Mouse (Mus musculus) bone marrow macrophage, adult 2 months (primary cell): ENCODE measurements around the gene Ppm1n.

Experiments
- CTCF ChIP-seq: IDR thresholded peaks from 2 replicates; pipeline ENCODE4 v1.5.1; 2012; ENCODE audit warnings: low read depth, mild to moderate bottlenecking, low read length, moderate library complexity
- POLR2A ChIP-seq: IDR thresholded peaks from 2 replicates; pipeline ENCODE4 v1.6.1; 2012; ENCODE audit warnings: mild to moderate bottlenecking, low read depth, low read length, borderline replicate concordance

DNA sequence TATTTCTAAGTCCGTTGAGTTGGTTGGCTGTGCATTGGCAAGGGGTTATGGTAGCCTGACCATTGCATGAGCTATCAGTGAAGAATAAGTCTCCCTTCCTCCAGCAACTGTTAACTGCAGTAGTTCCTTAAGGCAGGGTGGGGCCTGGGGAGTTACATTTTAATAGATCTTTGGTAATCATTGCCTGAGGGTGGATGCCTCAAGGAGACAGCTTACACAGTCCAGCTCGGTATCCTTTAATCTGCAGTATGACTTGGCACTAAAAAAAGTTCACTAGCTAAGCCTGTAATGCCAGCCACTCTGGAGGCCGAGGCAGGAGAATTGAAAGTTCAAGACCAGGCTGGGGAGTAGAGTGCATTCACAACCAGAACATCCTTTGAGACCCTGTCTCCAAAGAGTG, 48.0 kb downstream of the Ppm1n start:
- TF ChIP-seq POLR2A (no peak), CTCF (no peak)
